Mouse (Mus musculus): ENCODE measurements at regions not wholly inside any gene's neighbourhood (a gene's known extent, or its start where the extent isn't known, plus 50 kb on each side); places are given as distances from the start of the nearest gene placed in this dataset.

DNA sequence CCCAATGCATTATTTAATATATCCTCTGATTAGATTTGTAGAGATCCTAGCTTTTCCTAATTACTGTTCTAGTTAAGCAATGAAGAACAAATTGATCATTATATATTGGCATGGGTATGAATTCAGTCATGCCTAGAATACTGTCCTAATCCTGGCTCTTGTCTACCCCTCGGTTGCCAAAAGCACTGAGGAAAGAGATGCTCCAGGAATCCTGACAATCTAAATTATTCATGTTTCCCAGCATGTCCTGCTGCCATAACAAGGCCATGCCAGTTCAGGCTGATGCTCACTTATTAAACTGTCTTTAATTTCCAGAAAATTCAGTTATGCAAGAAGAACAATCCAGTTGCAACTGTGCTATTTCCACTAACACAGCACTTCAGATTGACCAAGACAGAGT, 335.1 kb upstream of the Gm11042 start:
- TF ChIP-seq MAX (IDR thresholded peaks at IDR 0.05; ENCODE audit: low read depth): no peak
- no peak for TF ChIP-seq POLR2A (IDR thresholded peaks at IDR 0.05; ENCODE audit: insufficient read length, low read depth)
- TF ChIP-seq USF1 (IDR thresholded peaks at IDR 0.05; ENCODE audit: low read depth): no peak
- no peak for TF ChIP-seq TCF12 (IDR thresholded peaks at IDR 0.05; ENCODE audit: insufficient read depth, poor library complexity, severe bottlenecking)
- no peak for TF ChIP-seq SRF (IDR thresholded peaks at IDR 0.05; ENCODE audit: control insufficient read depth, insufficient read length, low read depth)
- TF ChIP-seq E2F4 (IDR thresholded peaks at IDR 0.05; ENCODE audit: insufficient read depth): no peak
